Comparison of ENCODE assay signal across 8 mouse cellular contexts in genomic region chr11:54522529-54523430, GRCm38 (mm10). TPM values are rescaled to one million over a fixed set of nuclear protein-coding genes. Genes with fewer than 3 reads are reported as not detected.
DNase-seq lines count a peak whose midpoint lies in the region; ATAC-seq lines count a peak whose summit lies in the region.

Gene Rapgef6, plus strand, starts transcription at chr11:54522847.

- H3K9ac ChIP-seq in forebrain, embryonic 14.5 days (ENCODE audit: low read length), result peak within 1 kb of the TSS; percentile 86
- H3K9ac ChIP-seq in neural tube, embryonic 15.5 days (replicated peaks), result peak within 1 kb of the TSS; percentile 82

- intact Hi-C loops in heart, postnatal 14 days (cut with DNase I), result loop anchor here (5.0 kb wide), 1 partner anchor 85 kb away; the partner anchor contains the start of gene Fnip1

- H3K4me3 ChIP-seq in forebrain, embryonic 14.5 days (ENCODE audit: low read depth, low read length), result peak within 1 kb of the TSS; percentile 90
- peak within 1 kb of the TSS; percentile 99 for H3K4me3 ChIP-seq in neural tube, embryonic 15.5 days (replicated peaks)

- peak within 1 kb of the TSS; percentile 91 for H3K27ac ChIP-seq in forebrain, embryonic 14.5 days (ENCODE audit: low read depth, low read length)
- H3K27ac ChIP-seq in neural tube, embryonic 15.5 days (replicated peaks), result peak within 1 kb of the TSS; percentile 93

- H3K4me1 ChIP-seq in forebrain, embryonic 14.5 days (ENCODE audit: control insufficient read depth, insufficient read depth, low read length), result peaks cover 14% of the 10 kb centered on the region
- H3K4me1 ChIP-seq in neural tube, embryonic 15.5 days, result peaks cover 18% of the 10 kb centered on the region

- no peaks in the 10 kb centered on the region for H3K9me3 ChIP-seq in forebrain, embryonic 14.5 days (replicated peaks; ENCODE audit: control insufficient read depth, low read length)
- H3K9me3 ChIP-seq in neural tube, embryonic 15.5 days (replicated peaks), result no peaks in the 10 kb centered on the region

- peak; percentile 99 for DNase-seq in ES-CJ7 (ENCODE audit: low read depth, low spot score)
- peak; percentile 99 for DNase-seq in cerebellum, adult 11 months
- peak; percentile 99 for DNase-seq in forebrain, embryonic 14.5 days (ENCODE audit: low spot score)
- DNase-seq in heart, postnatal 14 days, result peak; percentile 98 to 99
- peak; percentile 98 for DNase-seq in layer of hippocampus, adult 11-12 months (ENCODE audit: low spot score)
- peak; percentile 98 to 99 for DNase-seq in lung, adult 18-20 months
- peak; percentile 97 for DNase-seq in testis, postnatal 14 days (ENCODE audit: low spot score)

- H3K27me3 ChIP-seq in forebrain, embryonic 14.5 days (replicated peaks; ENCODE audit: control insufficient read depth, insufficient read depth, low read length), result no peaks in the 10 kb centered on the region
- no peaks in the 10 kb centered on the region for H3K27me3 ChIP-seq in neural tube, embryonic 15.5 days (replicated peaks)

- H3K4me2 ChIP-seq in forebrain, embryonic 14.5 days (ENCODE audit: low read length), result peak within 1 kb of the TSS; percentile 76
- peak within 1 kb of the TSS; percentile 72 for H3K4me2 ChIP-seq in neural tube, embryonic 15.5 days

- no peaks in the 10 kb centered on the region for H3K36me3 ChIP-seq in forebrain, embryonic 14.5 days (ENCODE audit: control insufficient read depth, insufficient read depth, low read length)
- no peaks in the 10 kb centered on the region for H3K36me3 ChIP-seq in neural tube, embryonic 15.5 days

- peak; percentile 98 for ATAC-seq in forebrain, embryonic 14.5 days
- peak; percentile 98 for ATAC-seq in neural tube, embryonic 15.5 days (ENCODE audit: low FRiP score)

- WGBS in forebrain, embryonic 14.5 days, result under 1% methylated on average over 73 of the region's 73 CpGs
- WGBS in neural tube, embryonic 15.5 days, result under 1% methylated on average over 66 of the region's 73 CpGs

RNA-seq across cellular contexts. Expression of gene Rapgef6, which starts in this region (rescaled TPM):
- polyA plus RNA-seq in forebrain, embryonic 14.5 days (2014; fragmentation: Nextera tagmentation; extraction: Ambion mirVana), result 21.1 and 27.5 TPM in 2 replicates
- total RNA-seq in heart, postnatal 14 days (2021), result 10 to 100 TPM; 23.5 to 23.8 TPM
- polyA plus RNA-seq in neural tube, embryonic 15.5 days (2015; fragmentation: Nextera tagmentation; extraction: Ambion mirVana), result 35.9 and 36.5 TPM in 2 replicates

Comparison
In these comparisons a context has a peak if more than half of its experiments do, and no peak if none do; other contexts are left out.
1. Peak in every context shown above with its lines: DNase-seq, ATAC-seq, H3K4me3 ChIP-seq and H3K27ac ChIP-seq.